10 mouse cellular contexts compared by ENCODE assay signal in the genomic region with DNA sequence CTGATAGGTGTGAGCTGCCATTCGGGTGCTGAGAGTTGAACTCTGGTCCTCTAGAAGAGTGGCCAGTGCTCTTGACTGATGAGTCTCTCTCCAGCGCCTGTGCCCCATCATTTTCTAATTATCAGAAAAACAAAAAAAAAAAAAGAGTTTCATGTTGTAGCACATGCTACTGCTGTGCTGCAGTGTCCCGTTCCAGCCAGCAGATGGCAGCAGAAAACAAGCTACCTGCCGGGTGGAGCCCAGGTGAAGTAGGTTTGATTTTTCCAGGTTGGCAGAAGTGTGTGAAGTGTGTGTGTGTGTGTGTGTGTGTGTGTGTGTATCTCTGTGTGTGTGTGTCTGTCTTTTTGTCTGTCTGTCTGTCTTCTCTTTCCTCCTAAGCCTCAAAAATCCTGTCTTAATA. TPM values are rescaled to one million over a fixed set of nuclear protein-coding genes. Genes with fewer than 3 reads are reported as not detected.
DNase-seq lines count a peak whose midpoint lies in the region; ATAC-seq and TF ChIP-seq lines count a peak whose summit lies in the region.
"Had no signal": no experiment of that assay in that cellular context is flagged by ENCODE, and none has a peak within 500 bp of the region (broad histone marks: within the 10 kb centered on the region; RNA-seq: fewer than 3 reads in every experiment).

No protein-coding gene starts in this region.

- no peak overlapping the region for H3K4me3 ChIP-seq in liver, embryonic 11.5 days (ENCODE audit: low read depth, low read length)
- no peak overlapping the region for H3K4me3 ChIP-seq in lung, embryonic 14.5 days (ENCODE audit: low read depth, low read length)
- no peak overlapping the region for H3K4me3 ChIP-seq in small intestine, adult 2 months (ENCODE audit: low read depth, low read length)
- H3K4me3 ChIP-seq: neural tube, embryonic 12.5 days had no signal

- no peak for TF ChIP-seq POLR2A in small intestine, adult 2 months (IDR thresholded peaks at IDR 0.05; ENCODE audit: low read depth, low read length)

- no peak overlapping the region for H3K4me2 ChIP-seq in liver, embryonic 11.5 days
- H3K4me2 ChIP-seq in lung, embryonic 14.5 days: no peak overlapping the region
- H3K4me2 ChIP-seq: neural tube, embryonic 12.5 days had no signal

- H3K4me1 ChIP-seq in liver, embryonic 11.5 days (replicated peaks; ENCODE audit: control insufficient read depth, insufficient read depth, low read length): no peaks in the 10 kb centered on the region
- H3K4me1 ChIP-seq in lung, embryonic 14.5 days (ENCODE audit: insufficient read depth): no peaks in the 10 kb centered on the region
- 0 out of 2 replicates have a peak, but pooled peaks cover 2% of the 10 kb centered on the region for H3K4me1 ChIP-seq in small intestine, adult 2 months (ENCODE audit: control insufficient read depth, insufficient read depth, insufficient read length, low read length)

- no peak overlapping the region for H3K9ac ChIP-seq in liver, embryonic 11.5 days (ENCODE audit: low read depth, low read length)
- no peak overlapping the region for H3K9ac ChIP-seq in lung, embryonic 14.5 days
- H3K9ac ChIP-seq: neural tube, embryonic 12.5 days had no signal

- H3K27me3 ChIP-seq in liver, embryonic 11.5 days (replicated peaks; ENCODE audit: control insufficient read depth, insufficient read depth, low read length): peaks cover 3% of the 10 kb centered on the region
- H3K27me3 ChIP-seq in lung, embryonic 14.5 days (ENCODE audit: insufficient read depth, low read length): no peaks in the 10 kb centered on the region
- H3K27me3 ChIP-seq in small intestine, adult 2 months (ENCODE audit: control insufficient read depth, insufficient read depth, low read length): no peaks in the 10 kb centered on the region
- H3K27me3 ChIP-seq: neural tube, embryonic 12.5 days had no signal

- no peak for ATAC-seq in liver, embryonic 11.5 days (replicated peaks; ENCODE audit: low FRiP score)
- ATAC-seq in lung, embryonic 14.5 days (ENCODE audit: insufficient read depth): no peak
- no peak for ATAC-seq in erythroid progenitor cell, adult 5-6 weeks (replicated peaks; ENCODE audit: low FRiP score, poor library complexity, severe bottlenecking)

- DNase-seq in liver (peak; percentile 66), ZHBTc4 (ENCODE audit: low read depth, low spot score) (peak; percentile 60)
- DNase-seq in liver, embryonic 11.5 days (ENCODE audit: low spot score): no peak
- peak; percentile 80 to 82 for DNase-seq in cerebellum, postnatal 36 days
- DNase-seq in kidney, postnatal 10 days: peak; percentile 86
- DNase-seq in lung, embryonic 14.5 days: peak; percentile 82

- no peaks in the 10 kb centered on the region; the same call in 1 of the 2 replicates for H3K9me3 ChIP-seq in liver, embryonic 11.5 days (ENCODE audit: control insufficient read depth, low read length)
- no peaks in the 10 kb centered on the region for H3K9me3 ChIP-seq in lung, embryonic 14.5 days (ENCODE audit: low read depth, low read length)
- H3K9me3 ChIP-seq: neural tube, embryonic 12.5 days had no signal

- peak; percentile 96 for TF ChIP-seq CTCF in lung, embryonic 14.5 days (IDR thresholded peaks at IDR 0.05; ENCODE audit: low read depth)
- peak; percentile 87; the same call in 1 of the 2 replicates for TF ChIP-seq CTCF in small intestine, adult 2 months (IDR thresholded peaks at IDR 0.05; ENCODE audit: extremely low read depth, insufficient read length, insufficient replicate concordance, low read depth, low read length)

- no peaks in the 10 kb centered on the region for H3K36me3 ChIP-seq in liver, embryonic 11.5 days (ENCODE audit: control insufficient read depth, insufficient read depth, low read length)
- no peaks in the 10 kb centered on the region for H3K36me3 ChIP-seq in lung, embryonic 14.5 days (ENCODE audit: insufficient read depth)
- no peaks in the 10 kb centered on the region for H3K36me3 ChIP-seq in small intestine, adult 2 months (ENCODE audit: control insufficient read depth, insufficient read depth, low read length)
- H3K36me3 ChIP-seq: neural tube, embryonic 12.5 days had no signal

- H3K27ac ChIP-seq in liver, embryonic 11.5 days (ENCODE audit: low read depth, low read length): no peak overlapping the region
- no peak overlapping the region for H3K27ac ChIP-seq in lung, embryonic 14.5 days (ENCODE audit: low read depth)
- no peak overlapping the region for H3K27ac ChIP-seq in small intestine, adult 2 months (ENCODE audit: insufficient read depth, low read depth, low read length)
- H3K27ac ChIP-seq: neural tube, embryonic 12.5 days had no signal

- 11% methylated on average over 4 of the region's 4 CpGs for WGBS in liver, embryonic 11.5 days
- WGBS in lung, embryonic 14.5 days: 4% methylated on average over 4 of the region's 4 CpGs
- 11% methylated on average over 4 of the region's 4 CpGs for WGBS in small intestine, adult 2 months

RNA-seq across cellular contexts. Expression of gene Lmx1b, which starts 41.9 kb away (rescaled TPM):
- 0.14 TPM in 1 of 2 replicates, not detected in the other for polyA plus RNA-seq in liver, embryonic 11.5 days (2014; fragmentation: Nextera tagmentation; extraction: Ambion mirVana)
- 0.09 TPM in 1 of 2 replicates, not detected in the other for polyA plus RNA-seq in lung, embryonic 14.5 days (2014; fragmentation: Nextera tagmentation; extraction: Ambion mirVana)
- 0.10 and 0.13 TPM in 2 replicates for polyA plus RNA-seq in small intestine, adult 2 months (2012; rRNA removed)
- not detected in 2 replicates for total RNA-seq in erythroid progenitor cell, adult 5-6 weeks (2015; ENCODE audit: low replicate concordance)
- not detected in 2 replicates for total RNA-seq in erythroid progenitor cell, adult 5-6 weeks (2017; ENCODE audit: low replicate concordance)
- polyA plus RNA-seq: gonadal fat pad, adult 2 months had no signal
